In genomic region chr5:124602349-124602748, GRCm38 (mm10) we compare ENCODE assay signal across 8 mouse cellular contexts. TPM values are rescaled to one million over a fixed set of nuclear protein-coding genes. Genes with fewer than 3 reads are reported as not detected.
DNase-seq lines count a peak whose midpoint lies in the region; ATAC-seq and TF ChIP-seq lines count a peak whose summit lies in the region.

No protein-coding gene starts in this region.

- H3K27ac ChIP-seq in midbrain, embryonic 11.5 days (ENCODE audit: low read depth, low read length) = no peak overlapping the region
- H3K27ac ChIP-seq in midbrain, embryonic 13.5 days = no peak overlapping the region
- H3K27ac ChIP-seq in liver, postnatal 0 days (ENCODE audit: low read depth) = no peak overlapping the region

- no peak overlapping the region for H3K9ac ChIP-seq in midbrain, embryonic 11.5 days (ENCODE audit: low read length)
- no peak overlapping the region for H3K9ac ChIP-seq in midbrain, embryonic 13.5 days (replicated peaks)
- no peak overlapping the region for H3K9ac ChIP-seq in liver, postnatal 0 days (replicated peaks)

- H3K4me2 ChIP-seq in midbrain, embryonic 11.5 days = no peak overlapping the region
- no peak overlapping the region for H3K4me2 ChIP-seq in midbrain, embryonic 13.5 days (replicated peaks)
- H3K4me2 ChIP-seq in liver, postnatal 0 days (ENCODE audit: low read depth, low read length) = no peak overlapping the region

- no peaks in the 10 kb centered on the region for H3K9me3 ChIP-seq in midbrain, embryonic 11.5 days (ENCODE audit: control insufficient read depth, low read length)
- no peaks in the 10 kb centered on the region for H3K9me3 ChIP-seq in midbrain, embryonic 13.5 days
- H3K9me3 ChIP-seq in liver, postnatal 0 days (ENCODE audit: low read length) = no peaks in the 10 kb centered on the region

- peak; percentile 36 to 68 for DNase-seq in cerebellum, postnatal 4 days (ENCODE audit: low spot score in 2 of 2)
- DNase-seq in midbrain, embryonic 11.5 days (ENCODE audit: low spot score, missing footprints) = peak; percentile 95
- peak; percentile 55 to 92 for DNase-seq in adrenal gland, adult (ENCODE audit: inconsistent age in 2 of 2, low spot score in 1 of 2)
- DNase-seq in frontal cortex, postnatal 25 days (ENCODE audit: low spot score in 2 of 2) = peak; percentile 49 to 56
- DNase-seq in liver, postnatal 0 days = peak; percentile 74
- DNase-seq in thymus, postnatal 10 days (ENCODE audit: low spot score in 2 of 2) = peak; percentile 46 to 73

- peaks cover 6% of the 10 kb centered on the region for H3K4me1 ChIP-seq in midbrain, embryonic 11.5 days (ENCODE audit: control insufficient read depth, insufficient read depth, low read length)
- H3K4me1 ChIP-seq in midbrain, embryonic 13.5 days (replicated peaks) = peaks cover 16% of the 10 kb centered on the region
- H3K4me1 ChIP-seq in liver, postnatal 0 days (ENCODE audit: insufficient read depth) = peaks cover 10% of the 10 kb centered on the region

- no peak overlapping the region for H3K4me3 ChIP-seq in midbrain, embryonic 11.5 days (ENCODE audit: low read depth, low read length)
- H3K4me3 ChIP-seq in midbrain, embryonic 13.5 days (replicated peaks) = no peak overlapping the region
- H3K4me3 ChIP-seq in liver, postnatal 0 days (ENCODE audit: low read depth, low read length) = no peak overlapping the region

- no peak for ATAC-seq in cerebellum, adult (ENCODE audit: insufficient number of reproducible peaks, low FRiP score, low TSS enrichment)
- ATAC-seq in midbrain, embryonic 11.5 days (ENCODE audit: low FRiP score) = no peak
- ATAC-seq in midbrain, embryonic 13.5 days = no peak
- ATAC-seq in liver, postnatal 0 days = no peak

- WGBS in midbrain, embryonic 11.5 days = 80% methylated on average over 5 of the region's 5 CpGs
- WGBS in midbrain, embryonic 13.5 days = 67% methylated on average over 5 of the region's 5 CpGs
- 55% methylated on average over 5 of the region's 5 CpGs for WGBS in liver, postnatal 0 days (ENCODE audit: insufficient replicate concordance)

- H3K36me3 ChIP-seq in midbrain, embryonic 11.5 days (ENCODE audit: control insufficient read depth, insufficient read depth, low read length) = no peaks in the 10 kb centered on the region
- H3K36me3 ChIP-seq in midbrain, embryonic 13.5 days = peaks cover 20% of the 10 kb centered on the region
- no peaks in the 10 kb centered on the region for H3K36me3 ChIP-seq in liver, postnatal 0 days (replicated peaks; ENCODE audit: insufficient read depth, low read length)

- TF ChIP-seq CTCF in liver, postnatal 0 days (IDR thresholded peaks at IDR 0.05; ENCODE audit: low read depth) = peak; percentile 80

- no peak for TF ChIP-seq EP300 in liver, postnatal 0 days (IDR thresholded peaks at IDR 0.05; ENCODE audit: low read depth)

- no peaks in the 10 kb centered on the region for H3K27me3 ChIP-seq in midbrain, embryonic 11.5 days (ENCODE audit: control insufficient read depth, insufficient read depth, low read length)
- no peaks in the 10 kb centered on the region for H3K27me3 ChIP-seq in midbrain, embryonic 13.5 days
- H3K27me3 ChIP-seq in liver, postnatal 0 days (ENCODE audit: insufficient read depth, low read length) = no peaks in the 10 kb centered on the region

RNA-seq across cellular contexts. Expression of gene Gtf2h3, which starts 23.4 kb away (rescaled TPM):
- 73.0 and 85.9 TPM in 2 replicates for polyA plus RNA-seq in midbrain, embryonic 11.5 days (2014; fragmentation: Nextera tagmentation; extraction: Ambion mirVana)
- polyA plus RNA-seq in midbrain, embryonic 13.5 days (2015; fragmentation: Nextera tagmentation; extraction: Ambion mirVana) = 62.9 and 63.9 TPM in 2 replicates
- polyA plus RNA-seq in liver, postnatal 0 days (2015; fragmentation: Nextera tagmentation; extraction: Ambion mirVana) = 13.2 and 14.7 TPM in 2 replicates

RNA-seq across cellular contexts. Expression of gene Eif2b1, which starts 23.4 kb away (rescaled TPM):
- 84.6 and 87.3 TPM in 2 replicates for polyA plus RNA-seq in midbrain, embryonic 11.5 days (2014; fragmentation: Nextera tagmentation; extraction: Ambion mirVana)
- polyA plus RNA-seq in midbrain, embryonic 13.5 days (2015; fragmentation: Nextera tagmentation; extraction: Ambion mirVana) = 75.2 and 75.4 TPM in 2 replicates
- 26.3 and 30.7 TPM in 2 replicates for polyA plus RNA-seq in liver, postnatal 0 days (2015; fragmentation: Nextera tagmentation; extraction: Ambion mirVana)

RNA-seq across cellular contexts. Expression of gene Atp6v0a2, which starts 26.0 kb away (rescaled TPM):
- 40.3 and 42.5 TPM in 2 replicates for polyA plus RNA-seq in midbrain, embryonic 11.5 days (2014; fragmentation: Nextera tagmentation; extraction: Ambion mirVana)
- 40.9 and 47.3 TPM in 2 replicates for polyA plus RNA-seq in midbrain, embryonic 13.5 days (2015; fragmentation: Nextera tagmentation; extraction: Ambion mirVana)
- polyA plus RNA-seq in liver, postnatal 0 days (2015; fragmentation: Nextera tagmentation; extraction: Ambion mirVana) = 9.6 and 12.4 TPM in 2 replicates

RNA-seq across cellular contexts. Expression of gene Ddx55, which starts 49.7 kb away (rescaled TPM):
- 13.2 and 15.0 TPM in 2 replicates for polyA plus RNA-seq in midbrain, embryonic 11.5 days (2014; fragmentation: Nextera tagmentation; extraction: Ambion mirVana)
- polyA plus RNA-seq in midbrain, embryonic 13.5 days (2015; fragmentation: Nextera tagmentation; extraction: Ambion mirVana) = 28.0 and 28.2 TPM in 2 replicates
- polyA plus RNA-seq in liver, postnatal 0 days (2015; fragmentation: Nextera tagmentation; extraction: Ambion mirVana) = 3.6 and 3.7 TPM in 2 replicates
